Mouse (Mus musculus): ENCODE results near the gene Cdk5rap2. TPM values are rescaled to one million over a fixed set of nuclear protein-coding genes. Genes with fewer than 3 reads are reported as not detected.

Cdk5rap2 gene
- 23.9 and 29.3 TPM in 2 replicates for total RNA-seq (2017)

DNA sequence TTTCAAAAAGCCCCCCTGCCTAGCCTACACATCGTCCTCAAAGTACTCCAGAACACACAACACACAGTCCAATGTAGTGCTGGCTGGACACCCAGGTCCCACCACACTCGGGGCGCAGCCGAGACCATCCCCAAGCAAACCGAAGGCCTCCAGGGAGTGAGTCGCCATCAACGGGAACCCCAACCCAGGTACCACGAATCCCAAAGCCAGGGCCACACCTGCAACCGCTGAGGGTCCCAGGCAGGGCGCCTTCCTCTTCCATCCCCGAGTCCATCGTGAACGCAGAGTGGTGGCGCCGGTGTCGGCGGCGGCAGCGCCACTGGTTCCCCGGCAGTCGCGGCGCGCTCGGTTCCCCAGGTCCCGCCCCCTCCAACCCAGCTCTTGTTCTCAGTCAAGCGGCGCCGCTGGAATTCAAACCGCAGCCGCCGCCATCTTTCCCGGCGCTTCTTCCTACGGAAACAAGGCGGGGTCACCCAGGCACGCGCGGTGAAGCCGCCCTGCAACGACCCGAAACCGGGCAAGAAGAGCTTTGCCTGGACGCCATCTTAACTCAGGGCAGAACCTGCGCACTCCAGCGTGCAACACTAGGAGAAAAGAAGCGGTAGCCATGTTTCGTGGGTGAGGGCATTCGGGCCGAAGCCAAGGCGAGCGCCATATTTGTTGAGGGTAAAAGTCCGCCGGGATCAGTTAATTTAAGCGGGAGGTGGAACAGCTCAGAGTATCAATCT, at the start of gene Cdk5rap2:
Cdk5rap2 (minus strand) TSS at position 450 of the 728 bp plus-strand sequence.
- ATAC-seq (replicated peaks in 1 of 2; ENCODE audit: insufficient read depth in 1 of 2, low FRiP score in 2 of 2, low TSS enrichment in 1 of 2, low read depth in 1 of 2, poor library complexity in 2 of 2, severe bottlenecking in 2 of 2) = peak; percentile 98 to 99

DNA sequence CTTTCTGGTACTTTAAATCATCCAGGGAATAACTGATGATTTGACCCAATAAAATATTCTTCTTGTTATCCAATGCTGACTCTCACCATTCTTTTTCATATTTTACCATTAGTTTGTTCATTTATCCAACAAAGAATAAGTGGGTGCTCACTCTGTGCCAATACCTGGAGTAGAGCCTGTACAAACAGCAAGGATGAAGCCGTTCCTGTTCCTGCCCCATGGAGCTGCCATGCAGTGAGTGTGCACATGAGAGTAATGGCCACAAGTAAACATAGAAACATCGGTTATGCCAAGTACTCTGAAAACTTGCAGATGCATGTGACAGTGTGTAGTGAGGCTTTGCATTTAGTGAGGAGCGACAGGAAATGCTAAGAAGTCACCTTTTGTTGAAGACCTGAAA, 41.9 kb upstream of the Cdk5rap2 start:
- no peak for ATAC-seq (replicated peaks in 1 of 2; ENCODE audit: insufficient read depth in 1 of 2, low FRiP score in 2 of 2, low TSS enrichment in 1 of 2, low read depth in 1 of 2, poor library complexity in 2 of 2, severe bottlenecking in 2 of 2)

DNA sequence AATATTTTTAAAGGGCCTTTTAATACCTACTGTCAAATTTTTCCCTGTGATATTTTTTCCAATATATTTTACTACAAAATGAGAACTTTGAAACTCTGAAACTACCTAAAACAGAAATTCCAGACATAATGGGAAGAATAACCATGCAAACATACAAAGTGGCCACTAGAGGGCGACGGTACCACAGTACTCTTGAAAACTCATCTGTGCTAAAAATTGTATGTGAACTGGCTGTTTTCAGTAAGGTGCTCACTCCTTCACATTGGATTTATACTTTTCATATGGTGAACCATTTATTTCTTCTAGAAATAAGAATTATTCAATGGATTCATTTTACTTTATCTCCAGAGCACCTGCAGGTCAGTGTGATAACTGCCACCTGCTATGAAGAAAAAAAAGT, 41.5 kb upstream of the Cdk5rap2 start:
- peak; percentile 59 to 68; a peak in 2 of 4 replicates for ATAC-seq (replicated peaks in 1 of 2; ENCODE audit: insufficient read depth in 1 of 2, low FRiP score in 2 of 2, low TSS enrichment in 1 of 2, low read depth in 1 of 2, poor library complexity in 2 of 2, severe bottlenecking in 2 of 2)

DNA sequence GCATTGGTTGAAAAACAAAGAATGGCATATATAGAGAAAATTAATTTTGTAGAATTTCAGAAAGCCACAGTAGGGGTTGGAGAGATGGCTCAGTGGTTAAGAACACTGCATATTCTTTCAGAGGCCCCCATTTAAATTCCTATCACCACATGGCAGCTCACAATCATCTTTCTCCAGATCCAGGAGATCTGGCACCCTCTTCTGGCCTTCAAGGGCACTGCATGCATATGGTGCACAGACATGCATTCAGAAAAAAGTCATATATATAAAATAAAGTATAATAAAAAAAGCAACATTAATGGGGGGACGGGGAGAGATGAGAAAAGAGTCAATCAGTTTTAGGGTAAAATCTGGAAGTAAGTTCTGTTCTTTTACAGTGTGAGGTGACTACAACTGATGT, 39.4 kb upstream of the Cdk5rap2 start:
- no peak for ATAC-seq (replicated peaks in 1 of 2; ENCODE audit: insufficient read depth in 1 of 2, low FRiP score in 2 of 2, low TSS enrichment in 1 of 2, low read depth in 1 of 2, poor library complexity in 2 of 2, severe bottlenecking in 2 of 2)

DNA sequence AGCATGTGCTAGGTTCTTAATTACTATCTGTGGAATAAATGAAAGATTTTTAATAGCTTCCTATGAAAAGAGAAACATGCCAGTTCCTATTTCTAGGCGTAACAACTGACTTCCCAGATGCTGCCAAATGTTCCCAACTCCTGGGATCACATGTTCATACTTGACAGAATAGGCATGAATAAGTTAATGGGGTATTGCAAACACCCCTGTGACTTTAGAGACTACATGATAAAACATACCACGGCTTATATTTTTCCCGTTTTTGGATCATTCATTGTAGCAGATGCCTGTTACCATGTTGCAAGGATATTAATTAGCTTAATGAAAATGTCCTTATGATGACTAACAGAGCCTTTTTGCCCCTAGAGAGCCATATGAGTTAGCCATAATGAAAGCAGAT, 36.5 kb upstream of the Cdk5rap2 start:
- ATAC-seq (replicated peaks in 1 of 2; ENCODE audit: insufficient read depth in 1 of 2, low FRiP score in 2 of 2, low TSS enrichment in 1 of 2, low read depth in 1 of 2, poor library complexity in 2 of 2, severe bottlenecking in 2 of 2) = no peak

DNA sequence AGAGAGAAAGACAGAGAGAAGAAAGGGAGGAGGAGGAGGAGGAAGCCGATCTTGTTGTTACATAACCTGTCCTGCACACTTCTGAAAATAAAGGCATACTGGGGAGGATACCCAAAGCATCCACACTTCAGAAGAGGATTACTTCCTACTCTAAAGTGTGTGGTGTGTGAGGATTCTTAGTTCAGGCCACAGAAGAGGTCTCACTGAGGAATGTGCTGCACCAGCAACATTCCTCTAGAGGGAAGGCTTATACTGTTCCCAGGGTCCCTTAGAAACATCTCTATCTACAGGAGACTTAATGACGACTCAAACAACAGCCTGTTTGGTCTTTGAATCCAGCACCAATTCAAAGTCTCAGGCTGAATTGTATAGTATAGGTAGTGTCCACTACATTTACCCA, 10.0 kb upstream of the Cdk5rap2 start:
- ATAC-seq (replicated peaks in 1 of 2; ENCODE audit: insufficient read depth in 1 of 2, low FRiP score in 2 of 2, low TSS enrichment in 1 of 2, low read depth in 1 of 2, poor library complexity in 2 of 2, severe bottlenecking in 2 of 2) = no peak

DNA sequence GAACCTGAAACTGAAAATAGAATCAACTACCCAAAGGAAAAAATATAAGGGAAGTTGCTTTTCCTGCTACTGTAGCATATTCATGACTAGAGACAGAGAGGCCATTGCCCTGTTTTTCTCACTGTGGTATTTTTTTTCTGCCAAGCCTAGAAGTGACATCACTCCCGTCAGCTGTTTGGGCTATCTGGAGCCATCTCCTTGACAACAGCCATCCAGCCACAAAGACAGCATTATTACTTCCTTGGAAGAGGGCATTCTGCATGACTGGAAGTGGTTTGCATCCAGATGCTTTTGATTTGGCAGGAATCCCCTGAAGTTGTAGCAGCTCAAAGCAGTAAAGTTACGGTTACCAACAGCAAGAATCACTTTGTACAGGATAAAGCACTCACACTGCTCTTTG, 1.9 kb upstream of the Cdk5rap2 start:
- no peak for ATAC-seq (replicated peaks in 1 of 2; ENCODE audit: insufficient read depth in 1 of 2, low FRiP score in 2 of 2, low TSS enrichment in 1 of 2, low read depth in 1 of 2, poor library complexity in 2 of 2, severe bottlenecking in 2 of 2)

DNA sequence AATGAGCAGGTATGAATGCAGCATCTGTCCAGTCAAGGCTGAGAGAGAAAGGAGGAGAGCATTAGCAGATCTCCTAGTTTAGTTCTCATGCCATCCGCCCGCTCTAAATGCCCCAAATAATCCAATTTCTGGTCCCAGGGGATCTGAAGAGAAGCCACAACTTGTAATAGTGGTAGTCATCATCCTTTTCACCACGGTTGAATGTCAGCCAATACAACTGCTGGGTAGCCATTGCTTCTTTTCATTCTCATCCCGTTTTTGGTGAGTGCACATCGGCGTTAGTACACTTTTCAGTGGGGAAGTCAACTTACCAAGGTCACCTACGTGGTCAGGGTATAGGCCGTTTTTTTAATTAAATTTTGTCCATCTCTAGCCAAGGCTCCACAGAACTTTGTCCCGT, 787 bp downstream of the Cdk5rap2 start:
- ATAC-seq (replicated peaks in 1 of 2; ENCODE audit: insufficient read depth in 1 of 2, low FRiP score in 2 of 2, low TSS enrichment in 1 of 2, low read depth in 1 of 2, poor library complexity in 2 of 2, severe bottlenecking in 2 of 2) = no peak

DNA sequence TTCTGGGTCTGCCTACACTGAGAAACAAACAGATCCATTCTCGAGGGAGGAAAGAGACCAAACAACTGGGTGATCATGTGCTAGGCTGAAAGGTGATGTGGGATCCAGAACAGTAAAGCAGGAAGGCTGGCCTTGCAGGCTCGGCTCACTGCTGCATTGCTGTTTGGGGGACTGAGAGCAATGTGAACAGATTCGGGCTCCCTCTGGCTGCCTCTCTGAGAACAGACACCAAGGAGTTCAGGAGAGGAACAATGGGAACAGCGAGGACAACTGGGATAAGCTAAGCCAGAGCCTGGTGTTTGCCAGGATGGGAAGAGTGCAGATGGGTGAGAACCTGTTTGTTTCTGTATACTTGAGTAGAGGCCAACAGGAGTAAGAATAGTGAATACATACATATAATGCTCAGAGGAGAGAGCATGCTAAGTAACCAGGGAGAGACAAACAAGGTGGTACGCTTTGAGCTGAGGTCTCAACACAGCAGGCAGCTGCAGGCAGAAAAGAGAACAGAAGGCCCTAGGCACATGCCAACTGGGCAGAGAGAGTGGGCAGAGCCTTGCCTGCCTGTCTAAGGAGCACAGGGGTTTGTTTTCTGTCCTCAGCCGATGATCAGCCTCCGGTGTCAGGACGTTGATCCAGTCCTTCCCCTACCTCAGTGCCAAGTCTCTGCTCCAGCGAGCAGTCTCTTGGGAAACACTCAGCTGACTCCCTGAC, 8.0 kb downstream of the Cdk5rap2 start:
- peak in 1 of 2 experiments; percentile 10; a peak in 1 of 4 replicates for ATAC-seq (replicated peaks in 1 of 2; ENCODE audit: insufficient read depth in 1 of 2, low FRiP score in 2 of 2, low TSS enrichment in 1 of 2, low read depth in 1 of 2, poor library complexity in 2 of 2, severe bottlenecking in 2 of 2)

DNA sequence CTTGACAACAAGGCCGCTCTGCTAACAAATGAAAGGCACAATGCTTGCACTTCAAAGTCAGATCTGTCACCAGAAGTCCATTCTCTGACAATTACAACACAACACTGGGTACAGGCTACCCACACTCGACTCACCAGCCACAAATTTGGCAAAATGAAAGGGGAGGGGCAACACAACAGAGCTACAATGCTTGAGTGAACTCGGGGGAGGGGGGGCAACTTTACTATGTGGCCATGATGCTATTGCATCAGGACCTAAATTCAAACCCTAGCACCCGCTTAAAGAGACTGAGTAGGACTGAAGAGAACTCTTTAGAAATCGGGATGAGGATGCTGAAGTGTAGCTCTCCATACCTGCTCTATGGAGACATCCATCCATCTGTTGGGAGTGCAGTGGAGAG, 10.8 kb downstream of the Cdk5rap2 start:
- no peak for ATAC-seq (replicated peaks in 1 of 2; ENCODE audit: insufficient read depth in 1 of 2, low FRiP score in 2 of 2, low TSS enrichment in 1 of 2, low read depth in 1 of 2, poor library complexity in 2 of 2, severe bottlenecking in 2 of 2)

DNA sequence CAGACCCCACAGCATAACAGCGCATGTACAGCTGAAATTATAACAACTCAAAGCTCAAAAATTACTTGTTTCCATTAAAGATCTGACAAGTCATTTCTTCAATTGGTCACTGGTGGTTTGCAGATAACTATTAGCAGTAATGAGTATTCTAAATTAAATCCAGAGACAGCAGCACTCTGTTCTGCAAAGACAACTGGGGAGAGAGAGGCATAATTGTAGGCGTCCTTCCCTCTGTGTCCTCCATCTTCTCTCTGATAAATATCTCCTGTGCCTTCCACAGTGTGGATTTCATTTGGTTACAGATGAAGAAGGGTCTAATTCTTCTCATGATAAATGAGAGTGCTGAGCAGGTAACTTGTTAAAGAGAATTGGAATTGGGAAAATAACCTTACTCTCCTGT, 11.2 kb downstream of the Cdk5rap2 start:
- no peak for ATAC-seq (replicated peaks in 1 of 2; ENCODE audit: insufficient read depth in 1 of 2, low FRiP score in 2 of 2, low TSS enrichment in 1 of 2, low read depth in 1 of 2, poor library complexity in 2 of 2, severe bottlenecking in 2 of 2)

DNA sequence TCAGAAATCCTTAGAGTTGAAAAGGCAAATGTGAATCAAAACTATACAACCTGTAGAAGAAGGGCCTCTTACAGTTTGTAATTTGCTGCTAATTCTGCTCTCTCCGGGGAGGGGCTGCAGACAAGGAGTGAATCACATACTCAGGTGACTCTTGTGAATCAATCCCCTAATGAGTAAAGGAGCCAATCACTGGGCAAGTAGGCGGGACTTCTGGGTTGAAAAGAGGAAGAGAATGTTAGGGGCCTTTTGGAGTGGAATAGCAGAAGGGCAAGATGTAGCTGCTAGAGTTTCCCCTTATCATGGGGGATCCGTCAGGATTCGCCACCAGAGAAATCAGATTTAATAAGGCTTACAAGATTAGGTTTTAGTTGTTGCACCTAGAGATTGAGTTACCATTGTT, 12.2 kb downstream of the Cdk5rap2 start:
- no peak for ATAC-seq (replicated peaks in 1 of 2; ENCODE audit: insufficient read depth in 1 of 2, low FRiP score in 2 of 2, low TSS enrichment in 1 of 2, low read depth in 1 of 2, poor library complexity in 2 of 2, severe bottlenecking in 2 of 2)

DNA sequence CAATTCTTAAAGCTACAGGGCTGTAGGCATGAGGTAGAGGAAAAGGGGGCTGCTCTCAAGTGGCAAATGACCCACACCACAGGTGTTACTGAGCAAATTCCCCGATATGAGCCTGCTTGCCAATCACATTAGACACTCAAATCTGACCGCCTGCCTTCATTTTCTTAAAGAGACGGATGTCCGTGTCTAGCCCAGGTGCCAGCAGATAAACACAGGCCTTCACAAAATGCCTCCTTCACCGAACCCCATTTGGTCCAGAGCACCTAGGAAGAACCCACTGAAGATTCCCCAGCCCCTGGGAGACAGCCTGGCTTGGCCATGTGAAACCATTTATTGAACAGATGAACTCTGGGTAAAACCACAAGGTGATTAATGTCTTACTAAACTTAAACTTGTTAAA, 13.5 kb downstream of the Cdk5rap2 start:
- no peak for ATAC-seq (replicated peaks in 1 of 2; ENCODE audit: insufficient read depth in 1 of 2, low FRiP score in 2 of 2, low TSS enrichment in 1 of 2, low read depth in 1 of 2, poor library complexity in 2 of 2, severe bottlenecking in 2 of 2)

DNA sequence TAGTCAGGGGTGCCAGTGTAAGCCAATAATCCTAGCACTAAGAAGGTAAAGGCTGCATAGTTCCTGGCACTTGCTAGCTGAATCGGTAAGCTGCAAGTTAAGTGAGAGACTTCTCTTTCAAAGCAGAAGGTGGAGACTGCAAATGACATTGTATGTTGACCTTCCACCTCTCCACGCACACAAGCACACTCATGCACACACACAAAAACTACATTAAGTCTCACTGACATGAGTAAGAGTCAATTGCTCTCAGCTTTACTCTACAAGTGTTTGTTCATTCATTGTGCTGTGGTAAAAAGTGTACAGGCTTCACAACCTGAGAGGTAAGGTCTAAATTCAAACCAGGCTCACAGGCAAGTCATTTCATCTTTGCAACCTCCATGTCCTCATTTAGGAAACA, 15.5 kb downstream of the Cdk5rap2 start:
- ATAC-seq (replicated peaks in 1 of 2; ENCODE audit: insufficient read depth in 1 of 2, low FRiP score in 2 of 2, low TSS enrichment in 1 of 2, low read depth in 1 of 2, poor library complexity in 2 of 2, severe bottlenecking in 2 of 2) = no peak

DNA sequence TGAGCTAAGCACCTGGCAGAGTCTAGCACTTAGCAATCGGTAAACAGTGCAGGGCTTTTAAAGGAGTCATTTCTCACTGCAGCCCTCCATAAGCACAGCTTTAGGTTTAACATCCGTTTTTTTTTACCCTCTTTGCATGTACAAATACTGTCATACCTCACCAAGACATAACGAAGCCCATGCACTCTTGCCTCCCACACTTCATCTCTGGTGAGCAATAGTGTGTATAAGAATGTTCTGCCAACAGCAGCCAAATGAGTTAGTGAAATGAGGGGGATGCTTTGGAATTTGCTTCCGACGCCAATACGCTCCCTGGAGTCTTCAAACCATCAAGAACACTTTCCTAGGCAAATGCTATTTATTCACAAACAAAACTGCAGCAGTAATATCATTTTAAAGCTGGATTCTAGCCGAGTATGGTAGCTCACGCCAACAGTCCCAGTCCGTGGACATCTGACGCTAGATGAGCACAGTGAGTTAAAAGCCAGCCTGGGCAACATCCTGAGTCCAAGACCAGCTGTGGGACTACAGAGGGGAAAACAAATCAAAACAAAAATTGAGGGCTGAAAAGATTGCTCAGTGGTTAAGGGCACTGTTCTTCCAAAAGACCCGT, 18.4 kb downstream of the Cdk5rap2 start:
- no peak for ATAC-seq (replicated peaks in 1 of 2; ENCODE audit: insufficient read depth in 1 of 2, low FRiP score in 2 of 2, low TSS enrichment in 1 of 2, low read depth in 1 of 2, poor library complexity in 2 of 2, severe bottlenecking in 2 of 2)

DNA sequence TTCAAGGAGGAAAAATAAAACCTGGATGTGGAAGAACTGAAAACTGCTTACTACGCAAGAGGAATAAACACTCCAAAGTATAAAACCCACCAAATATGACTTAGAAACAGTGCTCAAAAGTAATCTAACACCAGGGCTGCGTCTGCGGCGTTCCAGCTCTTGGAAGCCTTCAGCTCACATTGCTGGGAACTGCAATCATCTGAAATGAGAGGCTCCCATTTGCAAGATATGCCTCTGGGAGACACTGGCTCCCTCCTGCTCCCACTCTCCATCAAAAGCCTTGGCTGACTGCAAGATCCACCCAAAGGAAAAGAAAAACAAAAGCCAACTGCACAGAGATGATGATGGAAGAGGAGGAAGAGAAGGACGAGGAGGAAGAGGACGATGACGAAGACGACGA, 19.2 kb downstream of the Cdk5rap2 start:
- ATAC-seq (replicated peaks in 1 of 2; ENCODE audit: insufficient read depth in 1 of 2, low FRiP score in 2 of 2, low TSS enrichment in 1 of 2, low read depth in 1 of 2, poor library complexity in 2 of 2, severe bottlenecking in 2 of 2) = no peak

DNA sequence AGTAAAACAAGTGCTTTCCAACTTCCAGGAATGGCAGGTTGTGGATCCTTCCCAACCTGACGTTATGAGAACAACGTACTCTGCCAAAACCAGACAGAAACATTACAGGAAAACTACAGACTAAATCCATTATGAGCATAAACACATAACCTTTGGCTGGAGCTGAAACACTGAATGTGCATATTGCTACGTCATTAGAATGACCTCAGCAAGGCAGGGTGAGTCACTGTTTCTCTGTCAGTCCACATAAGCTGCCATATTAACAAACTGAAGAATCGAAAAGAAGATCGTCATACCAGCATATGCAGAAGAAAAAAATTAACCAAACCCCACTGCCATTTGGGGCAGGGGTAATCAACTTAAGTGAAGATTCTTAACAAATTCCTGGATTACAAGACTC, 24.0 kb downstream of the Cdk5rap2 start:
- ATAC-seq (replicated peaks in 1 of 2; ENCODE audit: insufficient read depth in 1 of 2, low FRiP score in 2 of 2, low TSS enrichment in 1 of 2, low read depth in 1 of 2, poor library complexity in 2 of 2, severe bottlenecking in 2 of 2) = no peak

DNA sequence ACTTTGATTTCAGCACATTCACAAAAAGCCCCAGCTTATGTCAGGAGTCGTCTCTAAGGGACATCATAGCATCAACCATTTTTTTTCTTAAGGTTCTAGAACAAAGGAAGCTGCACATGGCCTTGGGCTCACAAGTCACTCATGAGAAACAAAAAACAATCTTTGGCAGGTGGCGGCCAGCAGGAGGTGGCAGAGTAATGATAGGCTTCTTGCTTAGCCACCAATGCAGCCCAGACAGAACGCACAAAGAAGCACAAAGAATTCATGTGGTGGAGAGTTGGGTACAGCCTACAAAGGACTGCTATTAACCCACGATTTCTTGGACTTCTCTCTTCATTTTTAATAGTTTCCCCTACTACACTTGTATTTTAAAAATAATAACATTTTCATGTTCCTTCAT, 32.9 kb downstream of the Cdk5rap2 start:
- ATAC-seq (replicated peaks in 1 of 2; ENCODE audit: insufficient read depth in 1 of 2, low FRiP score in 2 of 2, low TSS enrichment in 1 of 2, low read depth in 1 of 2, poor library complexity in 2 of 2, severe bottlenecking in 2 of 2) = no peak
